Mouse (Mus musculus) bone marrow, adult 2 months (tissue): ENCODE data around the gene Rnase10.

Source experiments
- CTCF ChIP-seq: fragments of 200-500 bp; IDR thresholded peaks from 2 replicates; pipeline ENCODE4 v1.5.1; 2011; ENCODE audit warnings: low read length, control low read depth; ENCODE audit not compliant: control insufficient read depth, insufficient read depth
- POLR2A ChIP-seq: fragments of 200-500 bp; IDR thresholded peaks from 2 replicates; pipeline ENCODE4 v1.6.1; 2011; ENCODE audit warnings: low read depth, mild to moderate bottlenecking, control low read depth, low read length, borderline replicate concordance; ENCODE audit not compliant: control insufficient read depth

- TF ChIP-seq CTCF: no peak
- TF ChIP-seq POLR2A: no peak
Measured at GRCm38 (mm10) chr14:51050063-51050462, 42.5 kb downstream of the Rnase10 start, which contains the start of gene Rnase11.
